Mouse (Mus musculus): ENCODE measurements at regions not wholly inside any gene's neighbourhood (a gene's known extent, or its start where the extent isn't known, plus 50 kb on each side); places are given as distances from the start of the nearest gene placed in this dataset.
A peak's percentile ranks its signal among the peaks of the same experiment; 100 is the strongest.

- no peak for DNase-seq (ENCODE audit: low spot score in 2 of 2)
Observed at GRCm38 (mm10) chr7:98768460-98768859, 65.6 kb downstream of the Thap12 start.

GRCm38 (mm10) chr7:98769111-98769734 lies 65.7 kb upstream of the Wnt11 start:
- DNase-seq (ENCODE audit: low spot score in 2 of 2) = no peak

GRCm38 (mm10) chr7:98770257-98770890 lies 64.5 kb upstream of the Wnt11 start:
- no peak for DNase-seq (ENCODE audit: low spot score in 2 of 2)

- DNase-seq (ENCODE audit: low spot score in 2 of 2) = no peak
Observed at GRCm38 (mm10) chr7:98771134-98771775, 63.7 kb upstream of the Wnt11 start.

- no peak for DNase-seq (ENCODE audit: low spot score in 2 of 2)
Observed at GRCm38 (mm10) chr7:98774597-98774996, 60.3 kb upstream of the Wnt11 start.

GRCm38 (mm10) chr7:98775031-98775430 lies 59.9 kb upstream of the Wnt11 start:
- no peak for DNase-seq (ENCODE audit: low spot score in 2 of 2)

GRCm38 (mm10) chr7:98777304-98777849 lies 57.5 kb upstream of the Wnt11 start:
- no peak for DNase-seq (ENCODE audit: low spot score in 2 of 2)

- peak; percentile 72 to 82 for DNase-seq (ENCODE audit: low spot score in 2 of 2)
Observed at GRCm38 (mm10) chr7:98778929-98779328, 56.0 kb upstream of the Wnt11 start.

GRCm38 (mm10) chr7:98783521-98783920 lies 51.4 kb upstream of the Wnt11 start:
- no peak for DNase-seq (ENCODE audit: low spot score in 2 of 2)

GRCm38 (mm10) chr7:98783954-98784353 lies 51.0 kb upstream of the Wnt11 start:
- DNase-seq (ENCODE audit: low spot score in 2 of 2) = peak; percentile 38 to 75

GRCm38 (mm10) chr7:98784369-98784931 lies 50.5 kb upstream of the Wnt11 start:
- no peak for DNase-seq (ENCODE audit: low spot score in 2 of 2)
